Mouse (Mus musculus) ES-E14 (cell line): ENCODE results near the gene Fam169a. TPM values are rescaled to one million over a fixed set of nuclear protein-coding genes. Genes with fewer than 3 reads are reported as not detected.
A peak's percentile ranks its signal among the peaks of the same experiment; 100 is the strongest.

Experiments used
- DNase-seq: peaks from one replicate; pipeline ENCODE4 v3.0.0-alpha.2; 2013; ENCODE audit warnings: low read depth, low spot score
- H3K27ac ChIP-seq: 2 replicates; pipeline ENCODE4 v1.5.1; 2012; ENCODE audit warnings: low read depth, mild to moderate bottlenecking, low read length, moderate library complexity, mixed read lengths; ENCODE audit not compliant: poor library complexity, insufficient read depth, severe bottlenecking
- H3K36me3 ChIP-seq: 2 replicates; pipeline ENCODE4 v1.6.1; 2012; ENCODE audit warnings: mild to moderate bottlenecking, low read length, moderate library complexity, mixed read lengths; ENCODE audit not compliant: control insufficient read depth, poor library complexity, insufficient read depth, severe bottlenecking
- H3K4me1 ChIP-seq, 2 experiments: fragments of 150-350 bp in 1 of 2; sonication (generic) in 1 of 2; 2 replicates each; pipeline ENCODE4 v1.6.1; 2012; ENCODE audit warnings: low read length in 2 of 2, mild to moderate bottlenecking in 1 of 2, mixed read lengths in 1 of 2; ENCODE audit not compliant: control insufficient read depth in 2 of 2, insufficient read depth in 2 of 2, poor library complexity in 1 of 2
- H3K4me3 ChIP-seq, 2 experiments: fragments of 150-350 bp in 1 of 2; sonication (generic) in 1 of 2; 2 replicates each; pipeline ENCODE4 v1.5.1; 2012; ENCODE audit warnings: low read length in 2 of 2, low read depth in 1 of 2, mild to moderate bottlenecking in 1 of 2, mixed read lengths in 1 of 2; ENCODE audit not compliant: insufficient read depth in 1 of 2, poor library complexity in 1 of 2, severe bottlenecking in 1 of 2
- H3K9ac ChIP-seq: 2 replicates; pipeline ENCODE4 v1.6.1; 2012; ENCODE audit warnings: low read depth, mild to moderate bottlenecking, low read length, mixed read lengths; ENCODE audit not compliant: poor library complexity, insufficient read depth, severe bottlenecking
- H3K9me3 ChIP-seq: fragments of 150-350 bp; sonication (generic); 2 replicates; pipeline ENCODE4 v1.6.1; 2012; ENCODE audit warnings: low read depth, mild to moderate bottlenecking, low read length; ENCODE audit not compliant: control insufficient read depth, insufficient read depth
- CHD2 ChIP-seq: IDR thresholded peaks from 2 replicates; pipeline ENCODE4 v1.6.1; 2014; ENCODE audit warnings: mild to moderate bottlenecking, low read depth, low read length, inconsistent platforms
- ZC3H11A ChIP-seq: IDR thresholded peaks from 2 replicates; pipeline ENCODE4 v1.6.1; 2012; ENCODE audit warnings: low read depth, mild to moderate bottlenecking, inconsistent platforms, low read length, borderline replicate concordance
- in situ Hi-C, 2 experiments: fragments of 600-800 bp; cut with MboI; formaldehyde crosslinking; loops; one replicate each; pipeline ENCODE4 v1.15.1; 2025; ENCODE audit warnings: low sequenced_read_pairs in 2 of 2, inconsistent platforms in 1 of 2; ENCODE audit not compliant: unreplicated experiment in 2 of 2
- total RNA-seq: library from RNA; depleted of rRNA; stranded (reverse); fragments of 300-350 nt; gene quantifications from 2 replicates; pipeline ENCODE4 v1.2.3, GENCODE M21; 2012; rRNA removed

The Fam169a gene
- total RNA-seq, 1 experiment, result 63.4 TPM

DNA sequence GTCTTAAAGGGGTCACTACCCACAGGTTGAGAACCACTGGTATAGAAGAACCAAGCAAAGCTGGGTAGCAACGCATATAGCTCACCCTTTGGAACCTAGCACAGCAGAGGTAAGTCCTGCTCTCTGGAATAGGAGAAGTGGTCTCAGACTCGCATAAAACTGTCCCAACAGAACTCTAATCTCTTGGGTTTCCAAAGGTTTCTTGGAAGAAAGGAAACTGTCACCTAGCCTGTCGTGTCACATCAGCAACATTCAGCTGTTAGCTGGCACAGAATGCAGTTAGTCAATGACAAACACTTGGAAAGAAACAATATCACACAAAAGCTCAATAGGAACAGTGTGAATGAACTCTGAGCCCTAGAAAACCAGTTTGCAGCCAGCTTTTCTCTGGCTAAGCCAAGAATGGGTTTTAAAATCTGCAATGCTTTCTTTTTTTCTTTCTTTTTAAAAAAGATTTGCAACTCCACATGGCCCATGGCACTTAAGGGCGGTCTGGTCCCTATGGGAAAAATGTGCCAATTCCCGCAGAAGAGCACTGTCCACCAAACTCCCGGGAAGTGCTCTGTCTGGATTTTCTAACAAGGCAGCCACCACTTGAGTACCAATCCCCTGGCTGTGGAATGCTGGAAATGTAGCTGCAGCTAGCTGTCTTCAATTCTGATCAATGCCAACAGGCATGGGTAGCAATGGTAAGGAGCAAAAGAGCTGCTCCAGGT lies 113.2 kb downstream of the Fam169a start:
- H3K36me3 ChIP-seq, result peaks cover 45% of the 10 kb centered on the region
- H3K9me3 ChIP-seq, result no peaks in the 10 kb centered on the region
- H3K9ac ChIP-seq, result no peak overlapping the region
- no peak overlapping the region for H3K27ac ChIP-seq
- no peak for TF ChIP-seq ZC3H11A
- 0 out of 2 replicates have a peak, but pooled peaks have one; percentile 40 for TF ChIP-seq CHD2
- in situ Hi-C loops, result no loop called here
- H3K4me1 ChIP-seq, result peaks cover 3 to 4% of the 10 kb centered on the region in 2 experiments; a peak in 1 of 4 replicates
- H3K4me3 ChIP-seq, result no peak overlapping the region
- DNase-seq, result no peak

Other genes with a start within 250 kb of the Fam169a start
- 0.54 and 0.79 TPM in 2 replicates for gene Gcnt4, start 142.6 kb upstream of the Fam169a start, total RNA-seq
- gene 1700029F12Rik, start 32.9 kb upstream of the Fam169a start, total RNA-seq, result not detected in 2 replicates
- 6.7 and 8.4 TPM in 2 replicates for gene Gm6169, start 32.0 kb downstream of the Fam169a start, total RNA-seq
- 70.6 and 100 TPM in 2 replicates for gene Gfm2, start 70.7 kb downstream of the Fam169a start, total RNA-seq
- 98.3 and 116 TPM in 2 replicates for gene Nsa2, start 70.7 kb downstream of the Fam169a start, total RNA-seq
- 82.5 and 144 TPM in 2 replicates for gene Hexb, start 131.1 kb downstream of the Fam169a start, total RNA-seq
- 63.1 and 73.6 TPM in 2 replicates for gene Enc1, start 173.8 kb downstream of the Fam169a start, total RNA-seq